Mouse (Mus musculus): ENCODE measurements around the gene 4933406M09Rik.

Gene 4933406M09Rik

GRCm38 (mm10) chr1:134385666-134386065 is at the start of gene 4933406M09Rik:
TSS of gene 4933406M09Rik (plus strand) at chr1:134385940.
- DNase-seq (ENCODE audit: low read depth): no peak

- no peak for DNase-seq (ENCODE audit: low read depth)
These were observed 48.6 kb upstream of the 4933406M09Rik start for GRCm38 (mm10) chr1:134336958-134337710.

GRCm38 (mm10) chr1:134339162-134339561 is 46.6 kb upstream of the 4933406M09Rik start:
- no peak for DNase-seq (ENCODE audit: low read depth)

- DNase-seq (ENCODE audit: low read depth): no peak
These were observed 45.8 kb upstream of the 4933406M09Rik start for GRCm38 (mm10) chr1:134339757-134340619.

- no peak for DNase-seq (ENCODE audit: low read depth)
These were observed 44.0 kb upstream of the 4933406M09Rik start for GRCm38 (mm10) chr1:134341641-134342277.

- DNase-seq (ENCODE audit: low read depth): no peak
These were observed 43.5 kb upstream of the 4933406M09Rik start for GRCm38 (mm10) chr1:134342278-134342664.

- DNase-seq (ENCODE audit: low read depth): no peak
These were observed 42.9 kb upstream of the 4933406M09Rik start for GRCm38 (mm10) chr1:134342781-134343310.

- DNase-seq (ENCODE audit: low read depth): no peak
These were observed 42.2 kb upstream of the 4933406M09Rik start for GRCm38 (mm10) chr1:134343567-134343966.

- DNase-seq (ENCODE audit: low read depth): peak; percentile 80
These were observed 41.5 kb upstream of the 4933406M09Rik start for GRCm38 (mm10) chr1:134344005-134344950.

- no peak for DNase-seq (ENCODE audit: low read depth)
These were observed 40.7 kb upstream of the 4933406M09Rik start for GRCm38 (mm10) chr1:134345075-134345474.

GRCm38 (mm10) chr1:134347791-134348190 is 37.9 kb upstream of the 4933406M09Rik start:
- no peak for DNase-seq (ENCODE audit: low read depth)

GRCm38 (mm10) chr1:134353326-134353725 is 32.4 kb upstream of the 4933406M09Rik start:
- no peak for DNase-seq (ENCODE audit: low read depth)

- no peak for DNase-seq (ENCODE audit: low read depth)
These were observed 28.3 kb upstream of the 4933406M09Rik start for GRCm38 (mm10) chr1:134357461-134357860.

GRCm38 (mm10) chr1:134360656-134361055 is 25.1 kb upstream of the 4933406M09Rik start:
- no peak for DNase-seq (ENCODE audit: low read depth)

- DNase-seq (ENCODE audit: low read depth): no peak
These were observed 24.4 kb upstream of the 4933406M09Rik start for GRCm38 (mm10) chr1:134361195-134361856.

- DNase-seq (ENCODE audit: low read depth): peak; percentile 91
These were observed 23.9 kb upstream of the 4933406M09Rik start, which contains the start of gene Tmem183a for GRCm38 (mm10) chr1:134361857-134362212. TSS of gene Tmem183a (minus strand) at chr1:134361979.

- no peak for DNase-seq (ENCODE audit: low read depth)
These were observed 22.5 kb upstream of the 4933406M09Rik start for GRCm38 (mm10) chr1:134363194-134363593.

GRCm38 (mm10) chr1:134365491-134365890 is 20.2 kb upstream of the 4933406M09Rik start:
- no peak for DNase-seq (ENCODE audit: low read depth)

- peak; percentile 39 for DNase-seq (ENCODE audit: low read depth)
These were observed 16.9 kb upstream of the 4933406M09Rik start for GRCm38 (mm10) chr1:134368777-134369337.

GRCm38 (mm10) chr1:134374124-134374523 is 11.6 kb upstream of the 4933406M09Rik start:
- DNase-seq (ENCODE audit: low read depth): no peak

Measured in c-Kit-positive CD71-negative TER-119-negative erythroid progenitor cells, embryonic 14.5 days (primary cell).